Mouse (Mus musculus) heart, adult 2 months (tissue): Measurements from ENCODE around the gene Tpgs1. TPM values are rescaled to one million over a fixed set of nuclear protein-coding genes. Genes with fewer than 3 reads are reported as not detected.
A peak's percentile ranks its signal among the peaks of the same experiment; 100 is the strongest.
"Not testable (repeated sequence)": the region's sequence is repeated elsewhere in the genome, so short reads cannot be mapped to it uniquely, and the experiment has no call there.

Source experiments
- DNase-seq, 2 experiments: peaks; one replicate each; pipeline ENCODE4 v3.0.0; 2021
- H3K27ac ChIP-seq: fragments of 200-600 bp; 2 replicates; pipeline ENCODE4 v1.8.1; 2022
- H3K27me3 ChIP-seq: fragments of 200-500 bp; 2 replicates; pipeline ENCODE4 v1.6.1; 2012; ENCODE audit warnings: mild to moderate bottlenecking, low read length, inconsistent platforms, mixed read lengths; ENCODE audit not compliant: control insufficient read depth, insufficient read depth
- H3K36me3 ChIP-seq: fragments of 200-500 bp; 2 replicates; pipeline ENCODE4 v1.6.1; 2012; ENCODE audit warnings: low read length, inconsistent platforms; ENCODE audit not compliant: control insufficient read depth, insufficient read depth
- H3K4me1 ChIP-seq: fragments of 200-500 bp; 2 replicates; pipeline ENCODE4 v1.6.1; 2011; ENCODE audit warnings: low read length; ENCODE audit not compliant: control insufficient read depth, insufficient read depth
- H3K4me3 ChIP-seq: fragments of 200-600 bp; 2 replicates; pipeline ENCODE4 v1.8.1; 2022
- H3K79me2 ChIP-seq: fragments of 200-500 bp; replicated peaks from 2 replicates; pipeline ENCODE4 v1.6.1; 2012; ENCODE audit warnings: mild to moderate bottlenecking, inconsistent platforms, low read length, moderate library complexity, mixed read lengths; ENCODE audit not compliant: control insufficient read depth, insufficient read depth
- H3K9ac ChIP-seq: fragments of 200-500 bp; 2 replicates; pipeline ENCODE4 v1.6.1; 2012; ENCODE audit warnings: low read depth, mild to moderate bottlenecking, control low read depth, inconsistent platforms, low read length, mixed read lengths
- CTCF ChIP-seq: fragments of 200-600 bp; IDR thresholded peaks from 2 replicates; pipeline ENCODE4 v1.8.1; 2022; ENCODE audit warnings: antibody characterized with exemption, mild to moderate bottlenecking, moderate library complexity
- EP300 ChIP-seq: fragments of 200-500 bp; IDR thresholded peaks from 2 replicates; pipeline ENCODE4 v1.6.1; 2011; ENCODE audit warnings: low read depth, low read length, control low read depth; ENCODE audit not compliant: insufficient read depth
- POLR2A ChIP-seq: fragments of 200-500 bp; IDR thresholded peaks from 2 replicates; pipeline ENCODE4 v1.6.1; 2011; ENCODE audit warnings: mild to moderate bottlenecking, low read depth, low read length, control low read depth; ENCODE audit not compliant: insufficient read depth
- WGBS: fragments of 180-500 bp; shearing (Covaris S2); methylation state at CpG from one replicate; pipeline ENCODE4 v1.1.7; 2018; 5-methylcytosine and 5-hydroxymethylcytosine counted together
- intact Hi-C: fragments of 180-260 bp; cut with DNase I; formaldehyde crosslinking; loops from one replicate; pipeline ENCODE4 v1.15.1; 2025
- polyA plus RNA-seq: library from polyadenylated mRNA; depleted of rRNA; stranded (reverse); fragments of >200 nt; gene quantifications from 2 replicates; pipeline ENCODE4 v1.2.3, GENCODE M21; 2012
- total RNA-seq, 2 experiments: library from RNA; stranded (reverse); gene quantifications; 2 replicates each; pipeline ENCODE4 v1.2.3; 2021

Gene Tpgs1
- total and polyA plus RNA-seq, 3 experiments, result 16.5 to 28.1 (median 18.8) TPM

GRCm38 (mm10) chr10:79700676-79701075 lies 31.5 kb downstream of the Tpgs1 start:
- 34% methylated on average over 7 of the region's 7 CpGs for WGBS
- peak in 1 of 2 experiments; percentile 39 for DNase-seq
- Histone ChIP-seq H3K4me3 (no peak overlapping the region), H3K36me3 (no peaks in the 10 kb centered on the region), H3K9ac (no peak overlapping the region), H3K27ac (peak overlapping the region; percentile 83), H3K79me2 (peaks cover 6% of the 10 kb centered on the region; the same call in 1 of the 2 replicates), H3K27me3 (no peaks in the 10 kb centered on the region), H3K4me1 (peaks cover 23% of the 10 kb centered on the region)
- no peak for TF ChIP-seq EP300
- TF ChIP-seq CTCF, result no peak
- no peak for TF ChIP-seq POLR2A
- intact Hi-C loops, result no loop called here

GRCm38 (mm10) chr10:79701443-79702129 lies 32.4 kb downstream of the Tpgs1 start:
- peak overlapping the region; percentile 83 for H3K27ac ChIP-seq
- 31% methylated on average over 10 of the region's 10 CpGs for WGBS

DNA sequence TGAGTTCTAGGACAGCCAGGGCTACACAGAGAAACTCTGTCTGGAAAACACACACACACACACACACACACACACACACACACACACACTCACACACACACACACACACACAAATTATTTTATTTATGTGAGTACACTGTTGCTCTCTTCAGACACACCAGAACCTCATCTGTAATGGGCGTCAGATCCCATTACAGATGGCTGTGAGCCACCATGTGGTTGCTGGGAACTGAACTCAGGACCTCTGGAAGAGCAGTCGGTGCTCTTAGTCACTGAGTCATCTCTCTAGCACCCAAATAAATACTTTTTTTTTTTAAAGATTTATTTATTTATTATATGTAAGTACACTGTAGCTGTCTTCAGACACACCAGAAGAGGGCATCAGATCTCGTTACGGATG lies 33.8 kb downstream of the Tpgs1 start:
- H3K27ac ChIP-seq, intact Hi-C loops, DNase-seq, H3K36me3 ChIP-seq, H3K4me3 ChIP-seq, H3K79me2 ChIP-seq, H3K27me3 ChIP-seq, H3K9ac ChIP-seq: not testable (repeated sequence)
- peaks cover 20% of the 10 kb centered on the region for H3K4me1 ChIP-seq
- WGBS, result 82% methylated on average over 4 of the region's 4 CpGs

More at GRCm38 (mm10) chr10:79701443-79702129, 32.4 kb downstream of the Tpgs1 start:
- Histone ChIP-seq H3K27me3 (no peaks in the 10 kb centered on the region), H3K36me3 (no peaks in the 10 kb centered on the region), H3K4me1 (peaks cover 17% of the 10 kb centered on the region), H3K4me3 (no peak overlapping the region), H3K9ac (0 out of 2 replicates have a peak overlapping the region, but pooled peaks have one; percentile 10), H3K79me2 (peaks cover 6% of the 10 kb centered on the region; the same call in 1 of the 2 replicates)
- peak; percentile 78 to 86 for DNase-seq
- TF ChIP-seq EP300 (peak; percentile 90), CTCF (no peak), POLR2A (0 out of 2 replicates have a peak, but pooled peaks have one; percentile 4)
- intact Hi-C loops, result no loop called here

DNA sequence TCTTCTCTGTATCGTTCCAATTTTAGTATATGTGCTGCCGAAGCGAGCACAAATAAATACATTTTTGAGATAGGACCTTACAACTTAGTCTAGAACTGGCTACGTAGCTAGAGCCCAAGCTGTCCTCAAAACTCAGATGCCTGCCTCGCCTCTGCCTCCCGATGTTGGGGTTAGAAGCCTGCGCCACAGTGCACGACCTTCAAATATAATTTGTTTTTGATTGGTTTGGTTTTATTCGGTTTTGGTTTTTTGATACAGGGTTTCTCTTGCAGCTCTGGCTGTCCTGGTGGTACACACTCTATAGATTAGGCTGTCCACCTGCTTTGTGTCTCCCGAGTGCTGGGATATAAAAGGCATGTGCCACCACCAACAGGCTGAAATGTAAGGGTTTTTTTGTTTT lies 34.4 kb downstream of the Tpgs1 start:
- intact Hi-C loops, result no loop called here
- Histone ChIP-seq H3K4me1 (peaks cover 20% of the 10 kb centered on the region), H3K4me3 (no peak overlapping the region), H3K79me2 (peaks cover 8% of the 10 kb centered on the region; the same call in 1 of the 2 replicates), H3K27ac (peak overlapping the region; percentile 99), H3K36me3 (no peaks in the 10 kb centered on the region; the same call in 1 of the 2 replicates), H3K9ac (no peak overlapping the region), H3K27me3 (no peaks in the 10 kb centered on the region)
- 82% methylated on average over 10 of the region's 10 CpGs for WGBS
- TF ChIP-seq CTCF, result no peak
- no peak for TF ChIP-seq EP300
- TF ChIP-seq POLR2A, result no peak
- DNase-seq, result no peak

GRCm38 (mm10) chr10:79704065-79704969 lies 35.1 kb downstream of the Tpgs1 start, which contains the start of gene Bsg:
TSS of gene Bsg (plus strand) at chr10:79704491.
- Histone ChIP-seq H3K4me1 (peaks cover 20% of the 10 kb centered on the region), H3K4me3 (peak within 1 kb of the TSS; percentile 100), H3K27ac (peak within 1 kb of the TSS; percentile 99), H3K79me2 (peaks cover 8% of the 10 kb centered on the region; the same call in 1 of the 2 replicates), H3K9ac (peak within 1 kb of the TSS; percentile 95), H3K36me3 (no peaks in the 10 kb centered on the region; the same call in 1 of the 2 replicates), H3K27me3 (no peaks in the 10 kb centered on the region)
- 1% methylated on average over 63 of the region's 65 CpGs for WGBS
- intact Hi-C loops, result no loop called here
- TF ChIP-seq EP300, result peak; percentile 82; the same call in 1 of the 2 replicates
- peak; percentile 70 for TF ChIP-seq CTCF
- peak; percentile 97 for TF ChIP-seq POLR2A
- peak; percentile 99 to 100 for DNase-seq
